Mouse (Mus musculus) heart, postnatal 0 days (tissue): ENCODE data around the gene H3f3b. TPM values are rescaled to one million over a fixed set of nuclear protein-coding genes. Genes with fewer than 3 reads are reported as not detected.

Experiments
- ATAC-seq: fragments of 200-750 bp; cut with Nextera tagmentation; 2 replicates; pipeline ENCODE4 v1.8.0; 2017; ENCODE audit warnings: low read depth, moderate number of reproducible peaks, moderate library complexity; ENCODE audit not compliant: insufficient read depth
- DNase-seq: peaks from one replicate; pipeline ENCODE4 v3.0.0-alpha.2; 2016; ENCODE audit warnings: low spot score
- H3K27ac ChIP-seq: fragments of 300-500 bp; sonication (generic); 2 replicates; pipeline ENCODE4 v1.5.1; 2014; ENCODE audit warnings: low read depth, mild to moderate bottlenecking
- H3K27me3 ChIP-seq: fragments of 300-500 bp; sonication (generic); 2 replicates; pipeline ENCODE4 v1.6.1; 2014; ENCODE audit warnings: low read length, mixed read lengths; ENCODE audit not compliant: control insufficient read depth, insufficient read depth
- H3K36me3 ChIP-seq: fragments of 300-500 bp; sonication (generic); replicated peaks from 2 replicates; pipeline ENCODE4 v1.6.1; 2014; ENCODE audit warnings: low read length, mixed read lengths; ENCODE audit not compliant: control insufficient read depth, insufficient read depth
- H3K4me1 ChIP-seq: fragments of 300-500 bp; sonication (generic); 2 replicates; pipeline ENCODE4 v1.6.1; 2014; ENCODE audit warnings: antibody characterized with exemption; ENCODE audit not compliant: control insufficient read depth, insufficient read depth
- H3K4me2 ChIP-seq: fragments of 300-500 bp; sonication (generic); 2 replicates; pipeline ENCODE4 v1.6.1; 2014; ENCODE audit warnings: low read depth, mild to moderate bottlenecking, low read length, moderate library complexity
- H3K4me3 ChIP-seq: fragments of 300-500 bp; sonication (generic); 2 replicates; pipeline ENCODE4 v1.5.1; 2014; ENCODE audit warnings: low read depth, low read length
- H3K9ac ChIP-seq: fragments of 300-500 bp; sonication (generic); replicated peaks from 2 replicates; pipeline ENCODE4 v1.6.1; 2014; ENCODE audit warnings: low read depth, low read length, mixed read lengths
- H3K9me3 ChIP-seq: fragments of 300-500 bp; sonication (generic); replicated peaks from 2 replicates; pipeline ENCODE4 v1.6.1; 2016; ENCODE audit warnings: low read length; ENCODE audit not compliant: control insufficient read depth
- CTCF ChIP-seq: IDR thresholded peaks from 2 replicates; pipeline ENCODE4 v1.5.1; 2016; ENCODE audit warnings: antibody characterized with exemption, control low read depth, low read depth
- EP300 ChIP-seq: IDR thresholded peaks from 2 replicates; pipeline ENCODE4 v1.6.1; 2016; ENCODE audit warnings: antibody characterized with exemption, low read depth
- WGBS: fragments of 180-500 bp; shearing (Covaris S2); extraction: QIAGEN DNeasy Blood & Tissue Kit; methylation state at CpG from one replicate; pipeline ENCODE4 v1.1.7; 2014; 5-methylcytosine and 5-hydroxymethylcytosine counted together
- polyA plus RNA-seq: library from polyadenylated mRNA; unstranded; fragments of >200 nt; fragmentation: Nextera tagmentation; extraction: Ambion mirVana; gene quantifications from 2 replicates; pipeline ENCODE4 v1.2.1, GENCODE M21; 2015
- total RNA-seq: library from RNA; depleted of rRNA; stranded (reverse); fragments of >200 nt; gene quantifications from 2 replicates; pipeline ENCODE4 v1.2.3, GENCODE M21; 2014; ENCODE audit warnings: low replicate concordance

Gene H3f3b
- total and polyA plus RNA-seq, 2 experiments from 2014 or later, result 365 to 561 TPM

GRCm38 (mm10) chr11:116036671-116037070, 8.9 kb upstream of the H3f3b start:
- Histone ChIP-seq H3K27me3 (no peaks in the 10 kb centered on the region), H3K4me2 (no peak overlapping the region), H3K9ac (no peak overlapping the region), H3K27ac (no peak overlapping the region), H3K4me1 (peaks cover 8% of the 10 kb centered on the region), H3K9me3 (no peaks in the 10 kb centered on the region), H3K36me3 (peaks cover 22% of the 10 kb centered on the region; the same call in 1 of the 2 replicates), H3K4me3 (no peak overlapping the region)
- WGBS, result 85% methylated on average over 3 of the region's 3 CpGs
- DNase-seq (no peak), ATAC-seq (no peak)
- no peak for TF ChIP-seq EP300
- no peak for TF ChIP-seq CTCF

- Histone ChIP-seq H3K9ac (no peak overlapping the region), H3K27me3 (no peaks in the 10 kb centered on the region), H3K9me3 (no peaks in the 10 kb centered on the region), H3K36me3 (peaks cover 13% of the 10 kb centered on the region; the same call in 1 of the 2 replicates), H3K4me3 (no peak overlapping the region), H3K27ac (no peak overlapping the region), H3K4me1 (peaks cover 14% of the 10 kb centered on the region), H3K4me2 (no peak overlapping the region)
- TF ChIP-seq CTCF (no peak), EP300 (no peak)
- WGBS, result 85% methylated on average over 6 of the region's 6 CpGs
- DNase-seq, result no peak
- ATAC-seq, result no peak
Observed at GRCm38 (mm10) chr11:116034584-116034983, 6.8 kb upstream of the H3f3b start.

DNA sequence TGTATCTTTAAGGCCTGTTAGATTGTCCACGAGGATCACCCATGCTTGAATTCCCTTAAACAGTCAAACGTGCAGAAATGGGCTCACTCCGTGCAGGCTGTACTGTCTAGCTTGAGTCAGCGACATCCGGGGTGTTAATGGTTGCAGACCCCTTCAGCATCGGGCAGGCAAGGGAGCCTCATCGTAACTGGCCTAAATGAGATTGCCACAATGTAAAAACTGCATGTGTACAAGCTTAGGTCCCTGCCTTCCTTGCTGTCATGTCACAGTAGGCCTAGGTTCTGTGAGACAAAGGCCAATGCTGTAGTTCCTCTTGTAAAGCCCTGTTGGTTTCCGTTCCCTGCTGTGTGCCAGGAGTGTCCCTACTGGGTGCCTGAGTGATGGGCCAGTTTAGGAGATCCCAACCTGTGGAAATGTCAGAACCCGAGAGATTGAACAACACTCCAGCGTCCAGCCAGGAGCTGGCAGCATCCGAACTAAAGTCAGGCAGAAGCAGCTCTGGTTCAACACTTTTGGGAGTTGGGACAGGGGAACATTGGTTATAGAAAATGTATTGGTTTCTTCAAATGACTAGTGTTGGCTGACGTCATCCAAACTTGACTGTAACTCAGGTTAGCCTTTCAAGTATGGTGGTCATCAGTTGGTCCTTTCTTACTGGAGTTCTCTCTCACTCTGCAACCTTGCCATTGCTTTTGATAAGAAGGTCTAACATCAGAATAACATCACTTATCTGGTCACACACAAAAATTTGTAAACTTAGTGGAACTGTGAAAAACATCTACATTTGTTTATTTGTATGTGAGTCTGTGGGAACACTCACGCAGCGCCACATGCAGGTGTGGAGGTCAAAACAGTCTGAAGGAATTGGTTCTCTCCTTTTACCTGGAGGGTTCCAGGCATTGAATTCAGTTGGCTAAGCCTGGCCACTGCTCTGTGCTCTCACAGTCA, 3.4 kb upstream of the H3f3b start:
- no peak for TF ChIP-seq CTCF
- TF ChIP-seq EP300, result no peak
- H3K4me1 ChIP-seq, result peaks cover 16% of the 10 kb centered on the region
- 23% methylated on average over 14 of the region's 14 CpGs for WGBS
- peak overlapping the region; percentile 98 for H3K27ac ChIP-seq
- H3K9ac ChIP-seq, result peak overlapping the region; percentile 79
- ATAC-seq, result peak; percentile 7; the same call in 1 of the 2 replicates
- peak overlapping the region; percentile 69 for H3K4me3 ChIP-seq
- H3K9me3 ChIP-seq, result no peaks in the 10 kb centered on the region
- H3K36me3 ChIP-seq, result no peaks in the 10 kb centered on the region
- no peak for DNase-seq
- H3K4me2 ChIP-seq, result peak overlapping the region; percentile 70
- no peaks in the 10 kb centered on the region for H3K27me3 ChIP-seq

- under 1% methylated on average over 49 of the region's 67 CpGs for WGBS
Observed at GRCm38 (mm10) chr11:116030088-116030897, 2.5 kb upstream of the H3f3b start, which contains the start of gene Unk. Gene Unk, plus strand, starts transcription at chr11:116030322.

More at GRCm38 (mm10) chr11:116030088-116030897, 2.5 kb upstream of the H3f3b start, which contains the start of gene Unk:
- peak; percentile 95 for ATAC-seq
- peak within 1 kb of the TSS; percentile 98 for H3K27ac ChIP-seq
- TF ChIP-seq CTCF (no peak), EP300 (peak; percentile 99)
- H3K9me3 ChIP-seq, result no peaks in the 10 kb centered on the region
- H3K4me2 ChIP-seq, result peak within 1 kb of the TSS; percentile 70
- H3K36me3 ChIP-seq, result no peaks in the 10 kb centered on the region
- peak; percentile 98 for DNase-seq
- H3K9ac ChIP-seq, result peak within 1 kb of the TSS; percentile 79
- H3K4me1 ChIP-seq, result peaks cover 16% of the 10 kb centered on the region
- H3K27me3 ChIP-seq, result no peaks in the 10 kb centered on the region
- H3K4me3 ChIP-seq, result peak within 1 kb of the TSS; percentile 69
